Mouse (Mus musculus) neural tube, embryonic 13.5 days (tissue): ENCODE measurements around the gene Vps41. TPM values are rescaled to one million over a fixed set of nuclear protein-coding genes. Genes with fewer than 3 reads are reported as not detected.

Experiments
- ATAC-seq: fragments of 200-750 bp; cut with Nextera tagmentation; 2 replicates; pipeline ENCODE4 v1.8.0; 2017; ENCODE audit warnings: low read depth, mild to moderate bottlenecking, moderate TSS enrichment, moderate library complexity
- H3K27ac ChIP-seq: fragments of 300-500 bp; sonication (generic); replicated peaks from 2 replicates; pipeline ENCODE4 v1.5.1; 2015; ENCODE audit warnings: moderate library complexity, mild to moderate bottlenecking, inconsistent platforms
- H3K27me3 ChIP-seq: fragments of 300-500 bp; sonication (generic); 2 replicates; pipeline ENCODE4 v1.6.1; 2015; ENCODE audit warnings: mild to moderate bottlenecking, inconsistent platforms
- H3K36me3 ChIP-seq: fragments of 300-500 bp; sonication (generic); 2 replicates; pipeline ENCODE4 v1.6.1; 2015; ENCODE audit warnings: mild to moderate bottlenecking, inconsistent platforms
- H3K4me1 ChIP-seq: fragments of 300-500 bp; sonication (generic); replicated peaks from 2 replicates; pipeline ENCODE4 v1.6.1; 2015; ENCODE audit warnings: inconsistent platforms
- H3K4me2 ChIP-seq: fragments of 300-500 bp; sonication (generic); 2 replicates; pipeline ENCODE4 v1.6.1; 2015; ENCODE audit warnings: inconsistent platforms, mild to moderate bottlenecking, moderate library complexity
- H3K4me3 ChIP-seq: fragments of 300-500 bp; sonication (generic); 2 replicates; pipeline ENCODE4 v1.5.1; 2015; ENCODE audit warnings: mild to moderate bottlenecking, inconsistent platforms
- H3K9ac ChIP-seq: fragments of 300-500 bp; sonication (generic); 2 replicates; pipeline ENCODE4 v1.6.1; 2015; ENCODE audit warnings: moderate library complexity, mild to moderate bottlenecking, inconsistent platforms
- H3K9me3 ChIP-seq: fragments of 300-500 bp; sonication (generic); 2 replicates; pipeline ENCODE4 v1.6.1; 2016; ENCODE audit warnings: inconsistent platforms
- WGBS: fragments of 180-500 bp; shearing (Covaris S2); methylation state at CpG from one replicate; pipeline ENCODE4 v1.1.7; 2015; 5-methylcytosine and 5-hydroxymethylcytosine counted together
- polyA plus RNA-seq: library from polyadenylated mRNA; unstranded; fragments of >200 nt; fragmentation: Nextera tagmentation; extraction: Ambion mirVana; gene quantifications from 2 replicates; pipeline ENCODE4 v1.2.1, GENCODE M21; 2015

Gene Vps41
- polyA plus RNA-seq, 1 experiment from 2014 or later: 108 TPM

DNA sequence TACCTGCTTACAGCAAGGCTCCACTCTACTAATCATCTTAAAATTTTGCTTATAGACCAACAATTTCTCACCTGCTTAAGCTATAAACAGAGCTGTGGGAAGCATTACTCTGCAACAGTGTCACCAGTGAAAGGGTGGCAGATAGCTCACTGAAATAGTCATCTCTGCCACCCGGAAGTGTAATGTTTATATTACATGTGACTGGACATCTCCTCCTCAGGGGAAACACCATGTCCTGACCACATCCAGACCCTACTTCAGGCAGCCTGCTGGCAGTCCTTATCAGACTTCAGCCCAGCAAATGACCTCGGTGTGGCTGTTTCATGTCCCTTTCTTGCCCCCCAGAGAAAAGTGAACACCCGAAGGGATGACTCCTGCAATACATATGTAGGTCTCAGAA, 130.3 kb downstream of the Vps41 start:
- 85% methylated on average over 3 of the region's 3 CpGs for WGBS
- Histone ChIP-seq H3K4me3 (no peak overlapping the region), H3K27me3 (no peaks in the 10 kb centered on the region), H3K9me3 (no peaks in the 10 kb centered on the region), H3K27ac (no peak overlapping the region), H3K4me1 (no peaks in the 10 kb centered on the region), H3K36me3 (peaks cover 28% of the 10 kb centered on the region), H3K9ac (no peak overlapping the region), H3K4me2 (no peak overlapping the region)
- no peak for ATAC-seq

DNA sequence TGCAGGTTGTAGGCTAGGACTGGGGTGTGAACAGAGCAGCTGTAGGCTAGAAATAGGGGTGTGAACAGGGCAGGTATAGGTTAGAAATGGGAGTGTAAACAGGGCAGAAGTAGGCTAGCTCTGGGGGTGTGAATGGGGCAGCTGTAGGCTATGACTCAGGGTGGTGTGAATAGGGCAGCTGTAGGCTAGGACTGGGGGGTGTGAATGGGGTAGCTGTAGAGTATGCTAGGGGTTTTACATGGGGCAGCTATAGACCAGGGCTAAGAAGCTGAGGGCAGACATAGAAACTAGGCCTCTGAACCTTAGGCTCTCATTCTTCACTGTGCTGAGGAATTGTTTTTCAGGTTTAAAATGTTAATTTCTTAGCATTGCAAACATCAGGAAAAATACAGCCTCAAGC, 132.5 kb downstream of the Vps41 start:
- Histone ChIP-seq H3K27me3 (no peaks in the 10 kb centered on the region), H3K4me1 (no peaks in the 10 kb centered on the region), H3K9ac (no peak overlapping the region), H3K9me3 (no peaks in the 10 kb centered on the region), H3K36me3 (peaks cover 28% of the 10 kb centered on the region), H3K27ac (no peak overlapping the region), H3K4me2 (no peak overlapping the region), H3K4me3 (no peak overlapping the region)
- no peak for ATAC-seq

DNA sequence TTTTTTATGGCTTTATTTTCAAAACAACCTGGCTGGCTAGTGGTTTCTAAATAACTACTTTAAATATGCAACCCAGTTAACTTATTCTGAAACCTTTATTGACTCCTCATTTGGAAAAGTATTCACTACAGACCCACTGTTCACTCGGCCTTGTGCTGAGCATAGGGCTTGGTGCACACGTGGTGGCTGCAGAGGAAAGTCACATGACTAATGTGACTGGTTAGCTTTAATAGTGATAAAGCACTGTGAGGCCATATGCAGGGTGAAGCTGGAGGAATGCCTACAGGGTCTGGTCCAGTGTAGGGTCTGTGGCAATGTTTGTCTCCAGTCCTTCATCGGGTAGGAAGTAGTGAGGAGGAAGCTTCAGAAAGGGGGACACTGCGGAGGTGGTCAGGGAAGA, 134.1 kb downstream of the Vps41 start:
- H3K27ac ChIP-seq: no peak overlapping the region
- peaks cover 8% of the 10 kb centered on the region; the same call in 1 of the 2 replicates for H3K4me1 ChIP-seq
- WGBS: 83% methylated on average over 4 of the region's 4 CpGs
- H3K36me3 ChIP-seq: peaks cover 18% of the 10 kb centered on the region
- no peak overlapping the region for H3K4me2 ChIP-seq
- no peak overlapping the region for H3K9ac ChIP-seq
- no peak for ATAC-seq
- H3K9me3 ChIP-seq: no peaks in the 10 kb centered on the region
- no peaks in the 10 kb centered on the region for H3K27me3 ChIP-seq
- H3K4me3 ChIP-seq: no peak overlapping the region

DNA sequence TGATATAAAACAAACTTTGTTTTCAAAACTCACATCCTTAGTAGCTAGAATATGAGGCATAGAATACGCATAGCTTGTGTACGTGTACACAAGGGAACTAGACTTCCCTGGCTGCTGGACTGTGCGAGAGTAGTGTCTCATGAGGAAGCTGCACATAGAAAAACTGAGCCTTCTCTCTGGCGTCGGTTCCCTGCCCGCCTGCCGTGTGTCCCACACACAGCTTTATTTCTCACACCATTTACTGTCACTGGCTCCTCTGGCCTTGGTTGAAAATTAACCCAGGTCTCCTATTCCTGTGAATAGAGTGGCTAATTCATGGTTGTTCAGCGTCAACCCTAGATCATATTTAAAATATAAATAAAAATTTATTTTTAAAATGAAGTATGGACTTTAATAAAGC, 135.6 kb downstream of the Vps41 start:
- Histone ChIP-seq H3K36me3 (peaks cover 19% of the 10 kb centered on the region; the same call in 1 of the 2 replicates), H3K27me3 (no peaks in the 10 kb centered on the region), H3K4me2 (no peak overlapping the region), H3K9me3 (no peaks in the 10 kb centered on the region), H3K27ac (no peak overlapping the region), H3K9ac (no peak overlapping the region), H3K4me1 (peaks cover 9% of the 10 kb centered on the region; the same call in 1 of the 2 replicates), H3K4me3 (no peak overlapping the region)
- 56% methylated on average over 8 of the region's 8 CpGs for WGBS
- no peak for ATAC-seq

DNA sequence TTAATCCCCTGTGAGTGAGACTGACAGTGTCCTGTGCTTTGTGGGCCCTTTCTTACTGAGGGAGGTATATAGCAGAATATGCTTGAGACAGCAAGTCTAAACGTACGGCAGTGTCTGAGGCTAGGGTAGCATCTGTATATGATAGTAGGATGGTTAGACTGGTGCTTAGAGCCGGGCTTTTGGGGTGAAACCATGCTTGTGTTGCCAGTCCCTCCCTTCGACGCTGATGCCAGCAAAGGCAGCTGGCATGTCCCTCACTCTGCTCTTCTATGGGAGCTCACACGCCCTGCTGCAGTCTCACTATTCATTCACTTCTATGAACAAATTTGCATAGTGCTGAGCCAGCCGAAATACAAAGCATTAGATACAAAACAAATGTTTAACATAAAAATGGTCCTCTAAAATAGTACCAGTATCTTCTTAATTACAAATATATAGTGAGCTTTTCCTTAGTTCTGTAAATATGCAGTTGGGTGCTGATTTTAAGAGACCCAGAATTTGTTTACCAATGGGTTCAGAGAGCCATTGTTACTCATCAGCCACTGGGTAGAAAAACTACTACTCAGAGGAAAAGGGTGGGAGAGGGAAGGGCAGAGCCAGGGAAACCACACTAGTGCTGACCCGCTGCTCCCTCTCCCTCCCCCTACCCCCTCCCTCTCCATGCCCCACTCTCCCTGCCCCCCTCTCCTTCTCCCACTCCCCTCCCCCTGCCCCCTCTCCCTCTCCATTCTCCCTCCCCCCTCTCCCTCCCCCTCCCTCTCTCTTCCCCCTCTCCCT, 139.1 kb downstream of the Vps41 start:
- H3K4me1 ChIP-seq: peaks cover 9% of the 10 kb centered on the region; the same call in 1 of the 2 replicates
- H3K4me3 ChIP-seq: no peak overlapping the region
- no peak overlapping the region for H3K9ac ChIP-seq
- peak; percentile 87 for ATAC-seq
- 0 out of 2 replicates have a peak overlapping the region, but pooled peaks have one; percentile 13 for H3K27ac ChIP-seq
- no peaks in the 10 kb centered on the region for H3K9me3 ChIP-seq
- peaks cover 22% of the 10 kb centered on the region; the same call in 1 of the 2 replicates for H3K36me3 ChIP-seq
- no peaks in the 10 kb centered on the region for H3K27me3 ChIP-seq
- no peak overlapping the region for H3K4me2 ChIP-seq
- WGBS: 58% methylated on average over 8 of the region's 8 CpGs

DNA sequence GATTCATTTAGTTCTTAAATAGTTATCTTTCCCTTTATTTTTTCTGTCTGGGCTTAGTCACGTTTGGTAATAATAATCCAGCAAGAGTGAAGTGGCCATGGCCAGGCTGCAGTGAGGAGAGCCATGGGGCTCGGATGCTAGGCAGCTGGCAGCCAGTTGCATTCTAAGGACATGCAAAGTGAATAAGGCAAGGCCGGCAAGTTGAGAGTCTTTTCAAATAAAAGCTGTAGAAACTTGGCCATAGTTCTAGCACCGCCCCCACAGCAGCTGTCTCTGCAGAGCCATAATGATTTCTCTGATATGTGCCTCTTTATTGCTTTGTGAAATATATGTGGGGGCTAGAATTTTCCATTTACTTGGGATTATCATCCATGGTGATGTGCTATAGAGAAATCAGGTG, 141.1 kb downstream of the Vps41 start:
- Histone ChIP-seq H3K27ac (no peak overlapping the region), H3K36me3 (peaks cover 38% of the 10 kb centered on the region), H3K4me2 (no peak overlapping the region), H3K4me1 (peaks cover 9% of the 10 kb centered on the region; the same call in 1 of the 2 replicates), H3K27me3 (no peaks in the 10 kb centered on the region), H3K9me3 (no peaks in the 10 kb centered on the region), H3K9ac (no peak overlapping the region), H3K4me3 (no peak overlapping the region)
- WGBS: 85% methylated on average over 4 of the region's 4 CpGs
- ATAC-seq: no peak

DNA sequence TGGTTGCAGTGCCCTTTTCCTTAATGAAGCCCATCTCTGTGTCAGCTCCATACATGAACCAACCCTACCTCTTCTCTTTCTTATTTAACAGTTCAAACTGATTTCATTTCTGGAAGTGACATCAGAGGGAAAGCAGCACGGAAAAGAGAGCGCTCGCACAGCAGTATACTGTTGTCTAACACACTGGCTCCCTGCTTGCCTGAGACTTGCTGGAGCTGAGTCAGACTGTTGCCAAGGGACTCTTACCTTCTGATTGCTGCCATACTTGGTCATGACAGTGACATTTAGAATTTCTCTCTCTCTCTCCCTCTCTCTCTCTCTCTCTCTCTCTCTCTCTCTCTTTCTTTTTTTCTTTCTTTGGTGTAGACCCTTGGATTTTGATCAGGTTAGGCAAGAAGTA, 142.3 kb downstream of the Vps41 start:
- peaks cover 48% of the 10 kb centered on the region for H3K36me3 ChIP-seq
- no peaks in the 10 kb centered on the region for H3K27me3 ChIP-seq
- no peak overlapping the region for H3K4me2 ChIP-seq
- H3K9ac ChIP-seq: no peak overlapping the region
- ATAC-seq: no peak
- H3K4me1 ChIP-seq: peaks cover 9% of the 10 kb centered on the region; the same call in 1 of the 2 replicates
- H3K4me3 ChIP-seq: no peak overlapping the region
- WGBS: 89% methylated on average over 3 of the region's 3 CpGs
- no peak overlapping the region for H3K27ac ChIP-seq
- H3K9me3 ChIP-seq: no peaks in the 10 kb centered on the region

DNA sequence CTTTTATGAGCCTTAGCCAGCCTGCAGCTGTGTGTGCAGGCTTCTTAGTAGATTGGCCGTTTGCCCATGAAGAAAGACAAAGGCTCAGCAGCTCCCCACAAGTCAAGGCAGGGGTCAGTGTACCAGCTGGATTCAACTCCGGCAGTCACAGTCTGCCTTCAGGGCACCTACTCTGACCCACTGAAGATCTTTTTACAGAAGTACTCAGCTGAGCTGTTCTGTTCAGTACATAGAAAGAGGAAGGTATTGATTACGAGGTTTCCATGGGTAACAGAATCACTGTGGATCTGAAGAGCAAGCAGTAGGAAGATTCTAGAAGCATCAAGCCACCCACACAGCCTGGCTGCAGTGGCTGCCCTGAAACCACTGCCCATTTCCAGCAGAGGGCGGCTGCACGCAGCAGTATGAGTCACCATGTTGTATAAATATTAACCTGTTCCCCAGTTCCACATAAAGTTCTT, 151.0 kb downstream of the Vps41 start:
- Histone ChIP-seq H3K9ac (0 out of 2 replicates have a peak overlapping the region, but pooled peaks have one; percentile 43), H3K4me2 (no peak overlapping the region), H3K27ac (peak overlapping the region; percentile 38), H3K4me1 (peaks cover 19% of the 10 kb centered on the region), H3K36me3 (peaks cover 33% of the 10 kb centered on the region), H3K27me3 (no peaks in the 10 kb centered on the region), H3K9me3 (no peaks in the 10 kb centered on the region), H3K4me3 (no peak overlapping the region)
- WGBS: 42% methylated on average over 5 of the region's 5 CpGs
- peak; percentile 80 for ATAC-seq

DNA sequence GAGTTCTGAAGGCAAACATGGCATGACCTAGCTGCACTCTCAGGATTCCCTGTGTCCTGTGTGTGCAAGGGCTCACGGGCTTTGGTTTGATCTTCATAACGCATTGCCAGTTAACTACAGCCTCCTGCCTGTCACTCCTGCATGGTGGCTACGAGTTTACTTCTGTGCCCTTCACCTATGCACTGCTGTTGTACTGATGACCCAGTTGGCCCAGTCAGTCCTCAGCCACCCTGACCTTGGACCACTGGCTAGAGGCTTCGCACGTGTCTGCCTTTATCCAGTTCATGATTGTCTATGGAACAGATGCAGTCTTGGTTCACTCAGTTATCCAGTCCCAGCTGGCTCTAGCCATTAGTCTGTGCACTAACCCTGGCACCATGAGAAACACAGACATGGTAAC, 151.7 kb downstream of the Vps41 start:
- no peaks in the 10 kb centered on the region for H3K27me3 ChIP-seq
- peaks cover 27% of the 10 kb centered on the region for H3K36me3 ChIP-seq
- H3K4me1 ChIP-seq: peaks cover 19% of the 10 kb centered on the region
- ATAC-seq: peak; percentile 37
- no peak overlapping the region for H3K4me2 ChIP-seq
- no peak overlapping the region for H3K4me3 ChIP-seq
- no peak overlapping the region for H3K9ac ChIP-seq
- peak overlapping the region; percentile 38; the same call in 1 of the 2 replicates for H3K27ac ChIP-seq
- 89% methylated on average over 5 of the region's 5 CpGs for WGBS
- no peaks in the 10 kb centered on the region for H3K9me3 ChIP-seq

DNA sequence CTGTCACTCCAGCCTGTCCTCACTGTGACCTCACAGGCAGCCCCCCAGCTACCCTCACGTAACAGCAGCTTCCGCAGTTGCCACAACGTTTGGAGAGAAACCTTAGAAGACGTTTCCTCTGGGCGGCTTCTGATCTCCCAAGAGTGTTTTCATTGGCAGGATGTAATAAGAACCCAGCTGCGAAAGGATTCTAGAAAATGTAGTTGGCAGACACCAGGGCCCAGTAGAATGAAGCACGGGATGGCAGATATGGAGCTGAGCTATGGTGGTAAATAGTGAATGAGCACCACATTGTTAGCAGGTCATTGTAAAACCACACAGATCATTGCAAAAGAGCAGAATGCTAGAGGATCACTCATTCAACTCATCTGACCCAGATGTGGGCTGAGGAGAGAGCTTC, 158.2 kb downstream of the Vps41 start:
- ATAC-seq: no peak
- no peak overlapping the region for H3K9ac ChIP-seq
- 54% methylated on average over 7 of the region's 7 CpGs for WGBS
- no peak overlapping the region for H3K27ac ChIP-seq
- no peak overlapping the region for H3K4me3 ChIP-seq
- no peaks in the 10 kb centered on the region for H3K9me3 ChIP-seq
- H3K36me3 ChIP-seq: no peaks in the 10 kb centered on the region
- H3K4me1 ChIP-seq: peaks cover 4% of the 10 kb centered on the region; the same call in 1 of the 2 replicates
- no peaks in the 10 kb centered on the region for H3K27me3 ChIP-seq
- no peak overlapping the region for H3K4me2 ChIP-seq

DNA sequence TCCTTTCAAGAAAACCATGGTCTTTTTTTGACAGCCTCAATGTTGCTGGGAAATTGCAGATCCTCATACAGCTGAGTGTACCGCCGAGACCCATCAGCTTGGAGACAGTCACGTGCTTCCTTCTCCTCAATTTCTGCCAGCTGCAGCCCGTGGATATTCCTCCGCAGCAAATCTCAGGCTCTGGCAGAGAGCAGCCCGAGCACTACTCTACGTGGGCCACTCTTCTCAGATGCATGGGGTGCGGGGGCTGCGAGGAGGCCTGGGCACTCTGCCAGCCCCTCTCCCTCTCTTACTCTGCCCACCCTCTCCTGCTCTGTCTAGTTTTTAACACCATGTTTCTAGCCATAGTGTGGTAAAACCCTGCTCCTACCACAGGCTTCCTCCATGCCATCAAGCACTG, 175.8 kb downstream of the Vps41 start:
- H3K4me1 ChIP-seq: no peaks in the 10 kb centered on the region
- no peak overlapping the region for H3K27ac ChIP-seq
- H3K4me3 ChIP-seq: no peak overlapping the region
- peak; percentile 59 for ATAC-seq
- no peaks in the 10 kb centered on the region for H3K27me3 ChIP-seq
- no peaks in the 10 kb centered on the region for H3K9me3 ChIP-seq
- H3K36me3 ChIP-seq: no peaks in the 10 kb centered on the region
- H3K4me2 ChIP-seq: no peak overlapping the region
- WGBS: 69% methylated on average over 9 of the region's 9 CpGs
- H3K9ac ChIP-seq: no peak overlapping the region

DNA sequence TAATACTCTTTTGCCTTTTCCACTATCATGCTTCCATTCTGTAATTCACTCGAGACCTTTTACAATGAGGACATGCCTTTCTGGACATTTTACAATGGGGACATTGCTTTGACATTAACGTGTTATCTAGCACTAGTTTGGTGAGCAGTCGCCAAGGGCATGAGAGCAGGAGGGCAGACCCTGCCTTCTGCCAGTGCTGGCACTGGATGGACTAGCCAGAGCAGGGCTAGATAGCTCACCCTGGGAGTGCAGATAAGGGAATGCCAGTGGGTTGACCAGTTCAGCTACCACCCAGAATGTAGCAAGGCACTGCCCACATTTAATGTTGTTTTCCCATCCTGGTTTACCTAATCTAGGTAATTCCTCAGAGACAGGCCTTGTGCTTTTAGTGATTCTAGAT, 179.7 kb downstream of the Vps41 start:
- H3K9ac ChIP-seq: no peak overlapping the region
- H3K4me1 ChIP-seq: no peaks in the 10 kb centered on the region
- no peaks in the 10 kb centered on the region for H3K27me3 ChIP-seq
- no peaks in the 10 kb centered on the region for H3K36me3 ChIP-seq
- no peak overlapping the region for H3K4me2 ChIP-seq
- ATAC-seq: no peak
- no peaks in the 10 kb centered on the region for H3K9me3 ChIP-seq
- H3K27ac ChIP-seq: no peak overlapping the region
- H3K4me3 ChIP-seq: no peak overlapping the region
- 88% methylated on average over 3 of the region's 3 CpGs for WGBS

DNA sequence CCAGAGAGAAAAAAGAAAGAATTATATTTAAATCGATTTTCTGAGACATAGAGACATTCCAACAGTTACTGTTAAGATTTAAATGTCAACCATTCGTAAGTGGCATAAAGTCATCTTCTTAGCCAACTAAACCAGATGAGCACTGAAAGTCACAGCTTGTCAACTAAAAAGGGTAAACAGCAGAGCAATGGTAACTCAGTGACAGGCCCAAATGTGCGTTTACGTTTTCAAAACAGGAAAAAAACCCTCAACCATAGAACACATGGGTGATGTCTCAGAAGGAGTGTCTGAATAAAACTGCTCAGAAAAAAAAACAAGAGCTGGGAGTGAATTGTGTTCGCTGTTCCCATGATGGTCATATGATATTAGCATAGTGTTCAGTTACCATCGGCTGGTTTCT, 186.5 kb downstream of the Vps41 start:
- no peaks in the 10 kb centered on the region for H3K9me3 ChIP-seq
- H3K9ac ChIP-seq: no peak overlapping the region
- WGBS: 90% methylated on average over 6 of the region's 6 CpGs
- no peaks in the 10 kb centered on the region for H3K4me1 ChIP-seq
- H3K27ac ChIP-seq: no peak overlapping the region
- H3K4me2 ChIP-seq: no peak overlapping the region
- no peak overlapping the region for H3K4me3 ChIP-seq
- no peaks in the 10 kb centered on the region for H3K27me3 ChIP-seq
- ATAC-seq: no peak
- no peaks in the 10 kb centered on the region for H3K36me3 ChIP-seq
